Mouse (Mus musculus) forebrain, embryonic 16.5 days (tissue): ENCODE measurements around the gene Scgb1b7. TPM values are rescaled to one million over a fixed set of nuclear protein-coding genes. Genes with fewer than 3 reads are reported as not detected.
"Not testable (repeated sequence)": the region's sequence is repeated elsewhere in the genome, so short reads cannot be mapped to it uniquely, and the experiment has no call there.

Experiments used
- ATAC-seq: fragments of 200-750 bp; cut with Nextera tagmentation; 2 replicates; pipeline ENCODE4 v1.8.0; 2017; ENCODE audit warnings: mild to moderate bottlenecking, moderate library complexity
- H3K27ac ChIP-seq: fragments of 300-500 bp; sonication (generic); 2 replicates; pipeline ENCODE4 v1.5.1; 2014; ENCODE audit warnings: low read length, control low read depth
- H3K27me3 ChIP-seq: fragments of 300-500 bp; sonication (generic); replicated peaks from 2 replicates; pipeline ENCODE4 v1.6.1; 2014; ENCODE audit warnings: low read length; ENCODE audit not compliant: control insufficient read depth, insufficient read depth
- H3K36me3 ChIP-seq: fragments of 300-500 bp; sonication (generic); 2 replicates; pipeline ENCODE4 v1.6.1; 2014; ENCODE audit not compliant: control insufficient read depth, insufficient read depth
- H3K4me1 ChIP-seq: fragments of 300-500 bp; sonication (generic); replicated peaks from 2 replicates; pipeline ENCODE4 v1.6.1; 2014; ENCODE audit warnings: low read length; ENCODE audit not compliant: control insufficient read depth, insufficient read depth
- H3K4me2 ChIP-seq: fragments of 300-500 bp; sonication (generic); 2 replicates; pipeline ENCODE4 v1.6.1; 2014; ENCODE audit warnings: mild to moderate bottlenecking, low read length, control low read depth
- H3K4me3 ChIP-seq: fragments of 300-500 bp; sonication (generic); replicated peaks from 2 replicates; pipeline ENCODE4 v1.5.1; 2014; ENCODE audit warnings: mild to moderate bottlenecking, low read length, control low read depth
- H3K9ac ChIP-seq: fragments of 300-500 bp; sonication (generic); replicated peaks from 2 replicates; pipeline ENCODE4 v1.6.1; 2014; ENCODE audit warnings: low read depth, low read length, control low read depth
- H3K9me3 ChIP-seq: fragments of 300-500 bp; sonication (generic); 2 replicates; pipeline ENCODE4 v1.6.1; 2016; ENCODE audit warnings: low read length; ENCODE audit not compliant: control insufficient read depth
- WGBS: fragments of 180-500 bp; shearing (Covaris S2); extraction: QIAGEN DNeasy Blood & Tissue Kit; methylation state at CpG from one replicate; pipeline ENCODE4 v1.1.7; 2014; 5-methylcytosine and 5-hydroxymethylcytosine counted together
- polyA plus RNA-seq: library from polyadenylated mRNA; unstranded; fragments of >200 nt; fragmentation: Nextera tagmentation; extraction: Ambion mirVana; gene quantifications from 2 replicates; pipeline ENCODE4 v1.2.1, GENCODE M21; 2015

The Scgb1b7 gene
- not detected in 2 replicates for polyA plus RNA-seq

GRCm38 (mm10) chr7:31712365-31712764 lies at the start of gene Scgb1b7:
Gene Scgb1b7, plus strand, starts transcription at chr7:31712665.
- not testable (repeated sequence) for H3K4me1 ChIP-seq
- 97% methylated on average over 3 of the region's 5 CpGs for WGBS

DNA sequence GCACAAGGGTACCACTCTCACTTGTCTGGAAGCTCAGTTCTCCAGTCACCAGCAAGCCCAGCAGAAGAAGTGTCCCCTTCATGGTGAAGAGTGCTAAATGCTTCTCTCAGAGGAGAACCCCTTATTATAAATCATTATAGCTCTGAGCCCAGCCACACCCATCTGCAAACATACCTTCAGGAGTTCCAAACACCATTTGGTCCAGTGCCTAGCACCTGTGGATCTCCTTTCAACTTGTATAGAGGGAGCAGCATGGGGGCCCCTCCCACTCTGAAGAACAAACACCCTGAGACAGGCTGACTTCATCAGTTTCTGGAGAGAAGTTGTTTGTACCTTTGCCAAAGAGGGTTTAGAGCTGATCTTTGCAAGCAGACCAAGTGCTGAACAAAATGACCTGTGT lies 6.8 kb upstream of the Scgb1b7 start, which contains the start of gene Scgb2b7:
Scgb2b7 (minus strand) TSS at position 101 of the 400 bp plus-strand sequence.
- not testable (repeated sequence) for H3K36me3 ChIP-seq, ATAC-seq, H3K9me3 ChIP-seq, H3K4me1 ChIP-seq, H3K27me3 ChIP-seq, H3K9ac ChIP-seq, H3K27ac ChIP-seq, H3K4me2 ChIP-seq, H3K4me3 ChIP-seq

More at GRCm38 (mm10) chr7:31712365-31712764, at the start of gene Scgb1b7:
- not testable (repeated sequence) for H3K4me3 ChIP-seq, H3K9me3 ChIP-seq, H3K27me3 ChIP-seq, ATAC-seq, H3K4me2 ChIP-seq, H3K36me3 ChIP-seq, H3K27ac ChIP-seq, H3K9ac ChIP-seq

Other genes starting within 250 kb of the Scgb1b7 start
- gene Scgb2b7, start 6.9 kb upstream of the Scgb1b7 start, polyA plus RNA-seq = not detected in 2 replicates